Mouse (Mus musculus): ENCODE measurements around the gene Syk. TPM values are rescaled to one million over a fixed set of nuclear protein-coding genes. Genes with fewer than 3 reads are reported as not detected.
A peak's percentile ranks its signal among the peaks of the same experiment; 100 is the strongest.

Syk gene
- polyA plus RNA-seq, 1 experiment, result 22.4 TPM

- no peak for DNase-seq
- Histone ChIP-seq H3K4me3 (ENCODE audit: control insufficient read depth, insufficient read depth, low read length) (no peak overlapping the region), H3K27me3 (ENCODE audit: control insufficient read depth, insufficient read depth, low read length) (no peaks in the 10 kb centered on the region), H3K27ac (ENCODE audit: control insufficient read depth, insufficient read depth, low read length) (no peak overlapping the region), H3K4me1 (replicated peaks; ENCODE audit: control insufficient read depth, insufficient read depth, low read length) (peaks cover 11% of the 10 kb centered on the region), H3K36me3 (ENCODE audit: control insufficient read depth, insufficient read depth, low read length) (no peaks in the 10 kb centered on the region)
- TF ChIP-seq POLR2A (IDR thresholded peaks at IDR 0.05; ENCODE audit: control insufficient read depth, extremely low read depth, insufficient read depth, low read length, poor library complexity) (no peak), CTCF (IDR thresholded peaks at IDR 0.05; ENCODE audit: borderline replicate concordance, control insufficient read depth, extremely low read depth, insufficient read depth, low read length, poor library complexity) (no peak)
- WGBS, result 98% methylated on average over 3 of the region's 3 CpGs
Observed at GRCm38 (mm10) chr13:52605006-52605405, 22.0 kb downstream of the Syk start.

GRCm38 (mm10) chr13:52605911-52606310 lies 22.9 kb downstream of the Syk start:
- H3K27ac ChIP-seq (ENCODE audit: control insufficient read depth, insufficient read depth, low read length), result no peak overlapping the region
- no peaks in the 10 kb centered on the region for H3K27me3 ChIP-seq (ENCODE audit: control insufficient read depth, insufficient read depth, low read length)
- H3K4me3 ChIP-seq (ENCODE audit: control insufficient read depth, insufficient read depth, low read length), result no peak overlapping the region
- peaks cover 13% of the 10 kb centered on the region for H3K4me1 ChIP-seq (replicated peaks; ENCODE audit: control insufficient read depth, insufficient read depth, low read length)
- TF ChIP-seq POLR2A (IDR thresholded peaks at IDR 0.05; ENCODE audit: control insufficient read depth, extremely low read depth, insufficient read depth, low read length, poor library complexity) (no peak), CTCF (IDR thresholded peaks at IDR 0.05; ENCODE audit: borderline replicate concordance, control insufficient read depth, extremely low read depth, insufficient read depth, low read length, poor library complexity) (no peak)
- no peak for DNase-seq
- H3K36me3 ChIP-seq (ENCODE audit: control insufficient read depth, insufficient read depth, low read length), result no peaks in the 10 kb centered on the region
- WGBS, result 98% methylated on average over 4 of the region's 4 CpGs

- Histone ChIP-seq H3K36me3 (ENCODE audit: control insufficient read depth, insufficient read depth, low read length) (no peaks in the 10 kb centered on the region), H3K27me3 (ENCODE audit: control insufficient read depth, insufficient read depth, low read length) (no peaks in the 10 kb centered on the region), H3K27ac (ENCODE audit: control insufficient read depth, insufficient read depth, low read length) (no peak overlapping the region), H3K4me3 (ENCODE audit: control insufficient read depth, insufficient read depth, low read length) (no peak overlapping the region), H3K4me1 (replicated peaks; ENCODE audit: control insufficient read depth, insufficient read depth, low read length) (peaks cover 13% of the 10 kb centered on the region)
- TF ChIP-seq CTCF (IDR thresholded peaks at IDR 0.05; ENCODE audit: borderline replicate concordance, control insufficient read depth, extremely low read depth, insufficient read depth, low read length, poor library complexity) (no peak), POLR2A (IDR thresholded peaks at IDR 0.05; ENCODE audit: control insufficient read depth, extremely low read depth, insufficient read depth, low read length, poor library complexity) (no peak)
- no peak for DNase-seq
- over 99% methylated on average over 3 of the region's 3 CpGs for WGBS
Observed at GRCm38 (mm10) chr13:52606656-52607275, 23.8 kb downstream of the Syk start.

GRCm38 (mm10) chr13:52607964-52608363 lies 25.0 kb downstream of the Syk start:
- TF ChIP-seq CTCF (IDR thresholded peaks at IDR 0.05; ENCODE audit: borderline replicate concordance, control insufficient read depth, extremely low read depth, insufficient read depth, low read length, poor library complexity) (no peak), POLR2A (IDR thresholded peaks at IDR 0.05; ENCODE audit: control insufficient read depth, extremely low read depth, insufficient read depth, low read length, poor library complexity) (no peak)
- peaks cover 20% of the 10 kb centered on the region for H3K4me1 ChIP-seq (replicated peaks; ENCODE audit: control insufficient read depth, insufficient read depth, low read length)
- DNase-seq, result no peak
- no peak overlapping the region for H3K27ac ChIP-seq (ENCODE audit: control insufficient read depth, insufficient read depth, low read length)
- 94% methylated on average over 1 of the region's 1 CpGs for WGBS
- H3K36me3 ChIP-seq (ENCODE audit: control insufficient read depth, insufficient read depth, low read length), result no peaks in the 10 kb centered on the region
- H3K4me3 ChIP-seq (ENCODE audit: control insufficient read depth, insufficient read depth, low read length), result no peak overlapping the region
- H3K27me3 ChIP-seq (ENCODE audit: control insufficient read depth, insufficient read depth, low read length), result no peaks in the 10 kb centered on the region

GRCm38 (mm10) chr13:52610463-52610862 lies 27.5 kb downstream of the Syk start:
- TF ChIP-seq POLR2A (IDR thresholded peaks at IDR 0.05; ENCODE audit: control insufficient read depth, extremely low read depth, insufficient read depth, low read length, poor library complexity) (no peak), CTCF (IDR thresholded peaks at IDR 0.05; ENCODE audit: borderline replicate concordance, control insufficient read depth, extremely low read depth, insufficient read depth, low read length, poor library complexity) (no peak)
- H3K27ac ChIP-seq (ENCODE audit: control insufficient read depth, insufficient read depth, low read length), result no peak overlapping the region
- no peak for DNase-seq
- H3K27me3 ChIP-seq (ENCODE audit: control insufficient read depth, insufficient read depth, low read length), result no peaks in the 10 kb centered on the region
- H3K4me1 ChIP-seq (replicated peaks; ENCODE audit: control insufficient read depth, insufficient read depth, low read length), result peaks cover 19% of the 10 kb centered on the region
- H3K36me3 ChIP-seq (ENCODE audit: control insufficient read depth, insufficient read depth, low read length), result no peaks in the 10 kb centered on the region
- no peak overlapping the region for H3K4me3 ChIP-seq (ENCODE audit: control insufficient read depth, insufficient read depth, low read length)
- 52% methylated on average over 7 of the region's 7 CpGs for WGBS

- no peak for TF ChIP-seq CTCF (IDR thresholded peaks at IDR 0.05; ENCODE audit: borderline replicate concordance, control insufficient read depth, extremely low read depth, insufficient read depth, low read length, poor library complexity)
- no peak for TF ChIP-seq POLR2A (IDR thresholded peaks at IDR 0.05; ENCODE audit: control insufficient read depth, extremely low read depth, insufficient read depth, low read length, poor library complexity)
- H3K27me3 ChIP-seq (ENCODE audit: control insufficient read depth, insufficient read depth, low read length), result no peaks in the 10 kb centered on the region
- H3K36me3 ChIP-seq (ENCODE audit: control insufficient read depth, insufficient read depth, low read length), result no peaks in the 10 kb centered on the region
- no peak for DNase-seq
- no peak overlapping the region for H3K4me3 ChIP-seq (ENCODE audit: control insufficient read depth, insufficient read depth, low read length)
- H3K4me1 ChIP-seq (replicated peaks; ENCODE audit: control insufficient read depth, insufficient read depth, low read length), result peaks cover 28% of the 10 kb centered on the region
- 75% methylated on average over 3 of the region's 3 CpGs for WGBS
- H3K27ac ChIP-seq (ENCODE audit: control insufficient read depth, insufficient read depth, low read length), result no peak overlapping the region
Observed at GRCm38 (mm10) chr13:52613266-52613665, 30.3 kb downstream of the Syk start.

GRCm38 (mm10) chr13:52615085-52615484 lies 32.1 kb downstream of the Syk start:
- Histone ChIP-seq H3K4me3 (ENCODE audit: control insufficient read depth, insufficient read depth, low read length) (no peak overlapping the region), H3K4me1 (replicated peaks; ENCODE audit: control insufficient read depth, insufficient read depth, low read length) (peaks cover 35% of the 10 kb centered on the region), H3K27me3 (ENCODE audit: control insufficient read depth, insufficient read depth, low read length) (no peaks in the 10 kb centered on the region), H3K36me3 (ENCODE audit: control insufficient read depth, insufficient read depth, low read length) (no peaks in the 10 kb centered on the region), H3K27ac (ENCODE audit: control insufficient read depth, insufficient read depth, low read length) (peak overlapping the region; percentile 20; the same call in 1 of the 2 replicates)
- TF ChIP-seq POLR2A (IDR thresholded peaks at IDR 0.05; ENCODE audit: control insufficient read depth, extremely low read depth, insufficient read depth, low read length, poor library complexity) (no peak), CTCF (IDR thresholded peaks at IDR 0.05; ENCODE audit: borderline replicate concordance, control insufficient read depth, extremely low read depth, insufficient read depth, low read length, poor library complexity) (no peak)
- DNase-seq, result no peak
- WGBS, result 58% methylated on average over 4 of the region's 4 CpGs
